Mouse (Mus musculus) forebrain, postnatal 0 days (tissue): ENCODE measurements at regions not wholly inside any gene's neighbourhood (a gene's known extent, or its start where the extent isn't known, plus 50 kb on each side); places are given as distances from the start of the nearest gene placed in this dataset.
A peak's percentile ranks its signal among the peaks of the same experiment; 100 is the strongest.

Experiments used
- ATAC-seq: fragments of 200-750 bp; cut with Nextera tagmentation; 2 replicates; pipeline ENCODE4 v1.8.0; 2017; ENCODE audit warnings: mild to moderate bottlenecking, moderate library complexity
- DNase-seq: peaks from one replicate; pipeline ENCODE4 v3.0.0-alpha.2; 2015
- H3K27ac ChIP-seq: fragments of 300-500 bp; sonication (generic); 2 replicates; pipeline ENCODE4 v1.5.1; 2014; ENCODE audit warnings: low read depth, mild to moderate bottlenecking, antibody characterized with exemption, low read length, moderate library complexity, mixed read lengths
- H3K27me3 ChIP-seq: fragments of 300-500 bp; sonication (generic); 2 replicates; pipeline ENCODE4 v1.6.1; 2014; ENCODE audit warnings: mild to moderate bottlenecking, low read length, mixed read lengths; ENCODE audit not compliant: insufficient read depth
- H3K36me3 ChIP-seq: fragments of 300-500 bp; sonication (generic); 2 replicates; pipeline ENCODE4 v1.6.1; 2014; ENCODE audit warnings: mild to moderate bottlenecking, moderate library complexity; ENCODE audit not compliant: insufficient read depth
- H3K4me1 ChIP-seq: fragments of 300-500 bp; sonication (generic); 2 replicates; pipeline ENCODE4 v1.6.1; 2014; ENCODE audit warnings: antibody characterized with exemption; ENCODE audit not compliant: insufficient read depth
- H3K4me2 ChIP-seq: fragments of 300-500 bp; sonication (generic); 2 replicates; pipeline ENCODE4 v1.6.1; 2014; ENCODE audit warnings: low read depth, mild to moderate bottlenecking, moderate library complexity
- H3K4me3 ChIP-seq: fragments of 300-500 bp; sonication (generic); 2 replicates; pipeline ENCODE4 v1.5.1; 2014; ENCODE audit warnings: low read depth, low read length, mixed read lengths
- H3K9ac ChIP-seq: fragments of 300-500 bp; sonication (generic); 2 replicates; pipeline ENCODE4 v1.6.1; 2014; ENCODE audit warnings: mild to moderate bottlenecking
- H3K9me3 ChIP-seq: fragments of 300-500 bp; sonication (generic); 2 replicates; pipeline ENCODE4 v1.6.1; 2016; ENCODE audit warnings: low read length
- CTCF ChIP-seq: sonication (generic); IDR thresholded peaks from 2 replicates; pipeline ENCODE4 v1.5.1; 2016; ENCODE audit warnings: antibody characterized with exemption, control low read depth, low read depth
- WGBS: fragments of 180-500 bp; shearing (Covaris S2); extraction: QIAGEN DNeasy Blood & Tissue Kit; methylation state at CpG from one replicate; pipeline ENCODE4 v1.1.7; 2014; 5-methylcytosine and 5-hydroxymethylcytosine counted together

- Histone ChIP-seq H3K36me3 (no peaks in the 10 kb centered on the region), H3K4me1 (no peaks in the 10 kb centered on the region)
- ATAC-seq = no peak
Measured at GRCm38 (mm10) chr2:40431335-40431734, 1205.1 kb upstream of the Ppp6c start.

GRCm38 (mm10) chr2:40402418-40402817 lies 1176.2 kb upstream of the Ppp6c start:
- no peaks in the 10 kb centered on the region for H3K36me3 ChIP-seq
- DNase-seq = peak; percentile 71
- peak; percentile 74 for ATAC-seq

More at GRCm38 (mm10) chr2:40431335-40431734, 1205.1 kb upstream of the Ppp6c start:
- Histone ChIP-seq H3K27me3 (no peaks in the 10 kb centered on the region), H3K27ac (no peak overlapping the region), H3K4me3 (no peak overlapping the region), H3K4me2 (no peak overlapping the region), H3K9ac (no peak overlapping the region), H3K9me3 (no peaks in the 10 kb centered on the region)
- DNase-seq = no peak
- TF ChIP-seq CTCF = no peak
- 26% methylated on average over 2 of the region's 2 CpGs for WGBS

More at GRCm38 (mm10) chr2:40402418-40402817, 1176.2 kb upstream of the Ppp6c start:
- Histone ChIP-seq H3K4me3 (no peak overlapping the region), H3K9ac (no peak overlapping the region), H3K27me3 (no peaks in the 10 kb centered on the region), H3K4me2 (no peak overlapping the region), H3K9me3 (no peaks in the 10 kb centered on the region), H3K4me1 (no peaks in the 10 kb centered on the region), H3K27ac (no peak overlapping the region)
- WGBS = 64% methylated on average over 2 of the region's 2 CpGs
- TF ChIP-seq CTCF = no peak
